Mouse (Mus musculus) macrophage (primary cell): ENCODE data around the gene Cyp4a32. TPM values are rescaled to one million over a fixed set of nuclear protein-coding genes. Genes with fewer than 3 reads are reported as not detected.
"Not testable (repeated sequence)": the region's sequence is repeated elsewhere in the genome, so short reads cannot be mapped to it uniquely, and the experiment has no call there.

Experiments used
- H3K27ac ChIP-seq: fragments of 350-480 bp; formaldehyde crosslinking; 2 replicates; pipeline ENCODE4 v1.9.0; 2021
- H3K36me3 ChIP-seq: fragments of 350-480 bp; formaldehyde crosslinking; 2 replicates; pipeline ENCODE4 v1.9.0; 2021; ENCODE audit errors: inconsistent target
- H3K4me3 ChIP-seq: fragments of 350-480 bp; formaldehyde crosslinking; 2 replicates; pipeline ENCODE4 v1.9.0; 2021; ENCODE audit errors: inconsistent target
- H3K79me2 ChIP-seq: fragments of 350-480 bp; formaldehyde crosslinking; 2 replicates; pipeline ENCODE4 v1.9.0; 2021; ENCODE audit errors: inconsistent target
- WGBS: methylation state at CpG from one replicate; pipeline ENCODE4 v1.1.7; 2026; ENCODE audit warnings: inconsistent platforms; ENCODE audit not compliant: missing documents; 5-methylcytosine and 5-hydroxymethylcytosine counted together
- polyA plus RNA-seq: library from polyadenylated mRNA; stranded (reverse); fragments of 250-400 nt; gene quantifications from 3 replicates; pipeline ENCODE4 v1.2.4, GENCODE M21; 2018; ENCODE audit warnings: inconsistent platforms
- total RNA-seq, 78 experiments: library from RNA; depleted of rRNA; stranded (reverse); fragments of 250-400 nt; gene quantifications; 1 replicate in 9 of 78; 2 replicates in 24 of 78; 3 replicates in 43 of 78; 4 replicates in 2 of 78; pipeline ENCODE4 v1.2.4; 2018; ENCODE audit warnings: inconsistent platforms in 56 of 78

The Cyp4a32 gene
- not detected for total RNA-seq (2018; cell fraction: chromatin; rRNA removed)
- total RNA-seq (2018; cell fraction: cytosol; rRNA removed) = not detected
- total RNA-seq (2018; cell fraction: nucleus; rRNA removed) = not detected
- not detected in 3 replicates for polyA plus RNA-seq

DNA sequence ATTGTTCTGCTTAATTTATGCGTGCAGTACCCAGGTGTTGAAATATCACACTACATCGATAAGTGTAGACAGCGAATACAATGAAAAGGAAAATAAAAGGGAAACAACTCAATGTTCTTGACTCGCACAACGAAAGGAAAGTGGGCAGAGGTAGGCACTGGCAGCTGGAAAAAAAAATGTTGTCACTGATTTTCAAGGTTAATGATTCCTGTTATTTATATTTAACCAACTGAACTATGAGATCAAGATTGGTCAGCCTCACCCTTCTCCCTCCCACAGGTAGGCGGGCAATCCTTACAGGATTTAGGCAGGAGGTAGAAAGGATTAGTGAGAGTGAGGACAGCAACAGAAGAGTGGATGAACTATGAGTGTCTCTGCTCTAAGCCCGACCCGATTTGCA lies at the start of gene Cyp4a32:
TSS of gene Cyp4a32 (plus strand) at position 359 of the 400 bp plus-strand sequence.
- not testable (repeated sequence) for H3K4me3 ChIP-seq, H3K79me2 ChIP-seq, H3K36me3 ChIP-seq, H3K27ac ChIP-seq
- 97% methylated on average over 8 of the region's 8 CpGs for WGBS

DNA sequence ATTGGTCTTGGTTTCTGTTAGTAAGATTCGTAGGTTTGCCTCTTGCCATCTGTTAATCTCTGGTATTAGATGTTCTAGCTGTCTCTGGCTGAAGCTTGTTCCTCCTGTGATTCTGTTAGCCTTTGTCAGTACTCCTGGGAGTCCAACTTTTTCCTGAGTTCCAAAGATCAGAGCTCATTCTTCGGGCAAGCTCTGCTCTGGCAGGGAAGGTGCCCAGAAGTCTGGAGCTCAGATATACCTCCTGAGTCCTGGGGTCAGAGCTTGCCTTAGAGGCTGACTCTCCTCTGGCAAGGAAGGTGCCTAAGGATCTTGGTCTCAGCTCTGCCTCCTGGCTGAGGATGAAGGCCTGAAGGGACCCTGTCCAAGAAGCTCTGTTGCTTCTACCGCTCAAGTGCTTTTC lies 48.0 kb upstream of the Cyp4a32 start:
- WGBS = 87% methylated on average over 3 of the region's 3 CpGs
- no peak overlapping the region for H3K27ac ChIP-seq
- no peak overlapping the region for H3K4me3 ChIP-seq
- no peaks in the 10 kb centered on the region for H3K36me3 ChIP-seq
- no peaks in the 10 kb centered on the region for H3K79me2 ChIP-seq

DNA sequence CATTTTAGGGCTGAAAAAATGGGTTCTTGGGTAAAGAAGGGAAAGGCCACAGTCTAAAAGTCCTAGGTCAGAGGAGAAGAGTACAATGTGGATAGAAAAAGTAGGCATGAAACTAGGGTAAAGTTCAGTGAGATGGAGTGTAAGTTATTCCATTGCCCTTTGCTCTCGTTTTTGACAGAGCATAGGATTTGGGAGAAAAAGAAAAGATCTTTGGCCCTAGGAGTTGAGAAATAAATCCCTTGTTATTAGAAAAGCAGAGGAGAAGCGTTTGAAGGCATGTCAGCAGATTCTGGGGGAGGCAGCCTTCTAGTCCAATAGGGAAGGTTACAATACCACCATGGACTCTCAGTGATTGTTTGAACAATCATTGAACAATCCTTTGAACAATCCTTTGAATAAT lies 45.3 kb upstream of the Cyp4a32 start:
- Histone ChIP-seq H3K36me3 (no peaks in the 10 kb centered on the region), H3K27ac (no peak overlapping the region), H3K4me3 (no peak overlapping the region), H3K79me2 (no peaks in the 10 kb centered on the region)
- 72% methylated on average over 2 of the region's 2 CpGs for WGBS

DNA sequence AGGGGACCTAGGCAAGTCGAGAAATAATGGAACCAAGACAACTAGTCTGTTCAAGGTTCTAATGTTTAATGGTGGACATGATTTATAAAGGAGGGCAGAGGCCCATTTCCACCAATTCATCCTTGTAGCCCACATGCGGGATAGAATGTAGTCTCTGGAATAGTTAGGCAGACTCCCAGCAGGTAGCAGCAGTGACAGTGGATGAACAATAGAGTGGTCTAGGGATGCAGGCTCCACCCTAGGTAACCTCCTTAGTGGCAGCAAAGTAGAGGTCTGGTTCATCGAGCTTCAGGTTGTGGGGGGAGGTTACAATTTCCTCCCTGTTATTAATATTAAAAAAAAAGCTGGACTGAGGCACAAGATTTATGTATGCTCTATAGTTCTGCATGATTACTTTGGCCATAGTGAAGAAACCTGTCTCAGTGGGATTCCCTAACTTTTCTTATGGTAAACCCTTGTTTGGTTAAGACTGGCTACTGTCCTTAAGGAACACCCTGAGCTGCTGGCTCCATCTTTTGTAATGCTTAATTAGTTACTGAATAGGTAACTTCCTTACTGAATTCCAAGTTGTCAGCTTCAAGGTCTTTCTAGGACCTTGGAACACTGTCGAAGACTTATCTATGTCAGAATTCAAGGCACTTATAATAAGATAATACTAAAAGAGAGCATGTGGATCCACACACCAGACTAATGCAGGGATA lies 42.8 kb upstream of the Cyp4a32 start:
- Histone ChIP-seq H3K79me2 (no peaks in the 10 kb centered on the region), H3K36me3 (no peaks in the 10 kb centered on the region), H3K27ac (no peak overlapping the region), H3K4me3 (no peak overlapping the region)
- WGBS = 84% methylated on average over 4 of the region's 4 CpGs

DNA sequence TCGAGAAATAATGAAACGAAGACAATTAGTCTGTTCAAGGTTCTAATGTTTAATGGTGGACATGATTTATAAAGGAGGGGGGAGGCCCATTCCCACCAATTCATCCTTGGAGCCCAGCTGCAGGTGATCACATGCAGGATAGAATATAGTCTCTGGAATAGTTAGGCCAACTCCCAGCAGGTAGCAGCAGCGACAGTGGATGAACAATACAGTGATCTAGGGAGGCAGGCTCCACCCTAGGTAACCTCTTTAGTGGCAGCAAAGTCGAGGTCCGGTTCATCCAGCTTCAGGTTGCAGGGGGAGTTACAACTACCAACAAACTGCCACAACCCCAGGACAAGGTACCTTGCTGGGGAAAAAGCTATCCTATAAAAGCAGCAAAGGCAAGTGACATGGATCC lies 39.5 kb upstream of the Cyp4a32 start:
- H3K27ac ChIP-seq, H3K79me2 ChIP-seq, H3K4me3 ChIP-seq, H3K36me3 ChIP-seq: not testable (repeated sequence)
- WGBS = 98% methylated on average over 5 of the region's 5 CpGs

DNA sequence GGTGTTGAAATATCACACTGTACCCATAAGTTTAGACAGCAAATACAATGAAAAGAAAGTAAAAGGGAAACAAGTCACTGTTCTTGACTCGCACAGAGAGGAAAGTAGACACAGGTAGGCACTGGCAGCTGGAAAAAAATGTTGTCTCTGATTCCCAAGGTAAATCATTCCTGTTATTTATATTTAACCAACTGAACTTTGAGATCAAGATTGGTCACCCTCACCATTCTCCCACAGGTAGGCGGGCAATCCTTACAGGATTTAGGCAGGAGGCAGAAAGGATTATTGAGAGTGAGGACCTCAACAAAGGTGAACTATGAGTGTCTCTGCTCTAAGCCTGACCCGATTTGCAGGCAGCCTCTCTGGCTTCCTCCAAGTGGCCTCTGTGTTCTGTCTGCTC lies 37.4 kb upstream of the Cyp4a32 start, which contains the start of gene Cyp4a31:
TSS of gene Cyp4a31 (plus strand) at position 249 of the 400 bp plus-strand sequence.
- no peaks in the 10 kb centered on the region for H3K36me3 ChIP-seq
- WGBS = 92% methylated on average over 3 of the region's 3 CpGs
- no peak within 1 kb of the TSS for H3K4me3 ChIP-seq
- no peaks in the 10 kb centered on the region for H3K79me2 ChIP-seq
- no peak within 1 kb of the TSS for H3K27ac ChIP-seq

DNA sequence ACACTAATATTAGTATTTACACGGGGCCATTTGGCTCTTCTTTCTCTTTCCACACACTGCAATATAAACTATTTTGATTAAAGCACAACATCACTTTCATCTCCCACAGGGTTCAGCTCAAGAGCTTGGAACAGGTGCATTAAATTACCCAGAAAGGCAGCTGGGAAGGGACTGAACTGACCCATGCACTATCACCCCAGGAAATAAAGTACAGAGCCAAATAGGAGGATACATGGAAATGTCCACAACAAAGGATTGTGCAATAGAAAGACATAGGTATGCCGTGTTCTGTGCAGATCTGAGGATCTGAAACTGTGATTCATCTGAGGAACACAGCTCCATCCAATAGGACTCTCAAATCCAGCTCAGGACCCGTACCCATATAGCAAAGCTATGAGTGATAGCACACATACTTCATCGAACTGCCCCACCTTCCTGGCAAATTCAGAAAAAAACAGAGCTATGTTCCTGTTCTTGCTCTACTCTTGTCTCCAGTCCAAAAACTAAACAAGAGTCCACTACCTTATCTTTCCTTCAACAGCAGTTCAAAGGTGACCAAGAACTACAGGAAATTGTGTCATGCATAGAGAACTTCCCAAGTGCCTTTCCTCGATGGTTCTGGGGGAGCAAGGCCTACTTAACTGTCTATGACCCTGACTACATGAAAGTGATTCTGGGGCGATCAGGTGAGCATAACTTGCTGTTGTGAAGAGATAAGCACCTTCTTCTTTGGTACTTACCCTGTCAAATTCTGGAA lies 36.1 kb upstream of the Cyp4a32 start:
- WGBS = 67% methylated on average over 4 of the region's 6 CpGs
- not testable (repeated sequence) for H3K79me2 ChIP-seq

DNA sequence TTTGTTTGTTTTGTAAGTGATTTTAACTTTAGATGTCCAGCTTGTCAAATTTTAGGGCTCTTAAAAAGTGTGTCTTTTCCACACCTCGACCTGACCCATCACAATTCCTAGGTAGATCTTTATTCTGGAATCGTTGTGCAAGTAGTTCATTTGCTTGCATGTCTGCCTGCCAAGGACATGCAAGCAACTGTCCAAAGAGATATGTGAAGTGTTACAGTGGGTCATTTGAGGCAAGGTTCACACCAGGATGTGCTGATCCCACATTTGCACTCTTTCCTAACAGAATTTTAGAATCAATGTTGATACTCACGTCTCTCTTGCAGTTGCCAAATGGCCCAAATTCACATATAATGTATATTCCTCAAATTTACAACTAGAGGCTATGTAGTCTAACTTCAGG lies 25.5 kb upstream of the Cyp4a32 start:
- no peak overlapping the region for H3K27ac ChIP-seq
- 91% methylated on average over 3 of the region's 3 CpGs for WGBS
- H3K36me3 ChIP-seq = no peaks in the 10 kb centered on the region
- no peaks in the 10 kb centered on the region for H3K79me2 ChIP-seq
- no peak overlapping the region for H3K4me3 ChIP-seq

More for the DNA sequence above, 36.1 kb upstream of the Cyp4a32 start:
- H3K27ac ChIP-seq, H3K36me3 ChIP-seq, H3K4me3 ChIP-seq: not testable (repeated sequence)

DNA sequence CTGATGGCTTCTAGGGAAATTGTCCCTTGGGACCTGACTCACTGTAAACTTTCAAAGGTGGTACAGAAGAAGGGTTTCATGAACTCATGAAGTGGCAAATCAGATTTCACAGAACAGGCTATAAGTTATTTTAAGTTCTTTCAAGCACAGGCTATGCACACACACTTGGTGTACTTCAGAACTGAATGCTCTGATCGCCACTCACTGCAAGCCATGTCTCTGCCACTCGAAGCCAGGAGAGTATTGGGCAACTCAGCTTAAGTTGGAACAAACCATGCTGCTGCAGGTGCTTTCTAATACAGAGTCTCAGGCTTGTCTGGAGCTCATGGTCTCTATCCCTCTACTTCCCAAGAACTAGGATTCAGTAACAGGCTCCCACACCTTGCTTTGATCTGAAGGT lies 25.0 kb upstream of the Cyp4a32 start:
- no peaks in the 10 kb centered on the region for H3K36me3 ChIP-seq
- H3K4me3 ChIP-seq = no peak overlapping the region
- H3K79me2 ChIP-seq = no peaks in the 10 kb centered on the region
- WGBS = 77% methylated on average over 2 of the region's 2 CpGs
- no peak overlapping the region for H3K27ac ChIP-seq

DNA sequence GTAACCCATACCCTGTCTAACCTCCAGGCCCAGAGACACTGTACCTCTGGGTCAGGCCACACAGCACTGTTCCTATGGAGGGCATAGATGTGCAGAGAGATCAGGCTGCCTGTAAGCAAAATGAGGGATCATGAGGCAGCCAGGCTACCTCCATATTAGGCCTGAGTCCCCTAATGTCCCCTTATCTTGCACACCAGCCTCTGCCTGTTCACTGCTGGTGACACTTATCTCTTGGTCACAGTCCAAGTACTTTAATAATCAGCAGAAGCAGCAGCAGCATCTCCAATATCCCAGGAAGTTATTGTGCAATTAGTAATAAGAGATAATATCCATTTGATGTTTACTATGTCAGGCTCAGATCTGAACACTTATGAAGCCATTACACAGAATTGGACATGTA lies 17.7 kb upstream of the Cyp4a32 start:
- no peak overlapping the region for H3K27ac ChIP-seq
- H3K4me3 ChIP-seq = no peak overlapping the region
- no peaks in the 10 kb centered on the region for H3K36me3 ChIP-seq
- H3K79me2 ChIP-seq = no peaks in the 10 kb centered on the region

DNA sequence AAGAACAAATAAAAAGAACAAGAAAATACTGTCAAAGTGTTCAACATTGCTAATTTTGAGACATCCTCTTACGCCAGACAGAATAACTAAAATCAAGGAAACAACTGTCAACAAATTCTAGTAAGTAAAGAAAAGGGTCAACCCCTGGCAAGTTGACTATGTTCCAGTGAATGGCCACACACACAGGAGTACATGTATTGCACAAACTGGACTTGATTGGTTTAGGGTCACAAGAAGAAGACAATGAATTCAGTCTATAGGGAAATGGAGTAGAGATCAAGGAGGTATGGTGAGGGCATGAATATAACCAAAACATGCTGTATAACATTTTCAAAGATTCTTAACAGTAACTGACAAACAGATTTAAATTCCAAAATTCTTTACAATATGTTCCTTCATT lies 4.4 kb upstream of the Cyp4a32 start:
- Histone ChIP-seq H3K4me3 (no peak overlapping the region), H3K36me3 (no peaks in the 10 kb centered on the region), H3K79me2 (no peaks in the 10 kb centered on the region), H3K27ac (no peak overlapping the region)
- 94% methylated on average over 1 of the region's 1 CpGs for WGBS

DNA sequence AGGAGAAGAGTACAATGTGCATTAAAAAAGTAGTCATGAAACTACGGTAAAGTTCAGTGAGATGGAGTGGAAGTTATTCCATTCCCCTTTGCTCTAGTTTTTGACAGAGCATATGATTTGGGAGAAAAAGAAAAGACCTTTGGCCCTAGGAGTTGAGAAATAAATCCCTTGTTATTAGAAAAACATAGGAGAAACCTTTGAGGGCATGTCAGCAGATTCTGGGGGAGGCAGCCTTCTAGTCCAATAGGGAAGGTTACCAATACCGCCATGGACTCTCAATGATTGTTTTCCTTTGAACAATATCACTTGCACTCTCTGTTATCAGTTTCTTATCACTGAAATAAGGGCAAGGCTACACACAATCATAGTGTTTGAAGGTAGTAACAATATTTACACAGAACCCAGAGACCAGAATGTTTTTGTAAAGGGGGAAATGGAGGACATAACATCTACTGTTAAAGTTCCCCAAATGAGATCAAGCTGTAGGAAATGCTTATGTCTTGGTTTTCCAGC lies 3.9 kb upstream of the Cyp4a32 start:
- Histone ChIP-seq H3K36me3 (no peaks in the 10 kb centered on the region), H3K27ac (no peak overlapping the region), H3K4me3 (no peak overlapping the region), H3K79me2 (no peaks in the 10 kb centered on the region)
- WGBS = 79% methylated on average over 2 of the region's 2 CpGs

DNA sequence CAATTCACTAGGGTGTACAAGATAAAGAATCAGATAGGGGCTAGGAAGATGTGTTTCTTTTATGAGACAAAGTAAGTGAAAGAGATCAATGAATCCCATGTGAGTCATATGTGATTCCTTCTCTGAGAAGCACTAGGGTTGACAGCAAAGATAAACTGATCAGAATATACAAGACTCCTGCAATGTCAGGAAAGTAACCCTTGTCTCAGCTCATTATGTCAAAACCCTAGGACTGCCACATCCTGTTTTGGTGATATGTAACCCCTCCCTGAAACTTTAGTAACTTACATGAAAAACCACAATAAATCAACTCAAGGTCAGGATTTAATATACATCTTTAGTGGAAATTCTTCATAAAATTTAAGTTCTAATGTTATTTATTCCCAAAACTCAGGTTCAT lies 13.2 kb downstream of the Cyp4a32 start:
- H3K79me2 ChIP-seq = no peaks in the 10 kb centered on the region
- H3K4me3 ChIP-seq = no peak overlapping the region
- no peak overlapping the region for H3K27ac ChIP-seq
- H3K36me3 ChIP-seq = no peaks in the 10 kb centered on the region

DNA sequence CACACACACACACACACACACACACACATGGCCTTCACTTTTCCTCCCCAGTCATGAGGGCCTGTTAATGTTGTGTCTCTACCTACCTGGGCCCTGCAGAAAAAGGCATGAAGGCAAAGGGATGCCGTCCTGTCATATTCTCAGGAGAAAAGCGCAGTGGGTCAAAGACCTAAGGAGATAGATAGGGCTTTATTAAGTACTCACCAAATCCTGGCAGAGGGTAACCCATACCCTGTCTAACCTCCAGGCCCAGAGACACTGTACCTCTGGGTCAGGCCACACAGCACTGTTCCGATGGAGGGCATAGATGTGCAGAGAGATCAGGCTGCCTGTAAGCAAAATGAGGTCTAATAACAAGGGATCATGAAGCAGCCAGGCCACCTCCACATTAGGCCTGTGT lies 24.8 kb downstream of the Cyp4a32 start:
- not testable (repeated sequence) for H3K36me3 ChIP-seq, H3K4me3 ChIP-seq, H3K27ac ChIP-seq, H3K79me2 ChIP-seq
- WGBS = 90% methylated on average over 3 of the region's 3 CpGs

DNA sequence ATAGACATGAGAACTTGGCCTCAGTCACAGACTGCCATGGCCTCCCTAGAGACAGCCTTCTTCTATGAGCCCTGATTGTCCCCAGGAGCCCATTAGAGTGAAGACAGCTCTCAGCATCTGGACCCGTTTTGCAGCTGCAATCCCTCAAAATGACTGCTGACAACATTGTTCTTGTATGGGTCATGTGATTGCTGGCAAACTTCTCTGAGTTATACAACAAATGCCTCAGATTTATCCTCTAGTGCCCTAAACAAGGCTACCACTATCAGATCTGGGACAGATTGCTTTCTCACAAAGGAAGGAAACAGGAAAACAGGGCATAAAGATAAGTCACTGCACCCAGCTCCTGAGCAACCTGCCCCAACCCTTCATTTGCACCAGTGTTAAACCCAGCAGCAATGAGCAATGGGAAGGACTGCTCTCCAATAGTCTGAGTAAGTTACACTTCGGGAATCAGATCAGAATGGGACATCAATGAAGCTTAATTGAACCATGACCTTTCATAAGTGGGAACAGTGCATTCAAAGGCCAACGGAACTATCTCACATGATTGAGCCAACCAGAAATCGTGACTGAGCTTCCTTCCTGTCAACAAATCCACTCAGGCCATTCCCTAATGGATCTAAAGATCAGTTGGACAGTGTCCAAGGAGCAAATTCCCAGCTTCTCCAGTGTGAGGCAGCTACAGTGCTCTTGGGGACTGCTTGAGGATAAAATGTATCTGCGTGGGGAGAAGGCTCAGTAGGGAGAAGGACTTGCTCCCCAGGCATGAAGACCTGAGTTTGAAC lies 42.4 kb downstream of the Cyp4a32 start:
- H3K79me2 ChIP-seq = no peaks in the 10 kb centered on the region
- no peaks in the 10 kb centered on the region for H3K36me3 ChIP-seq
- no peak overlapping the region for H3K4me3 ChIP-seq
- no peak overlapping the region for H3K27ac ChIP-seq
- WGBS = 17% methylated on average over 5 of the region's 5 CpGs
